Mouse (Mus musculus): Measurements from ENCODE around the gene Taf1a.

Gene Taf1a

GRCm38 (mm10) chr1:183414081-183414727, 25.4 kb downstream of the Taf1a start:
- DNase-seq (ENCODE audit: extremely low read depth, low read depth), result no peak

GRCm38 (mm10) chr1:183417873-183418272, 29.1 kb downstream of the Taf1a start, which contains the start of gene Hhipl2:
Gene Hhipl2, plus strand, starts transcription at chr1:183418215.
- DNase-seq (ENCODE audit: extremely low read depth, low read depth), result no peak

DNA sequence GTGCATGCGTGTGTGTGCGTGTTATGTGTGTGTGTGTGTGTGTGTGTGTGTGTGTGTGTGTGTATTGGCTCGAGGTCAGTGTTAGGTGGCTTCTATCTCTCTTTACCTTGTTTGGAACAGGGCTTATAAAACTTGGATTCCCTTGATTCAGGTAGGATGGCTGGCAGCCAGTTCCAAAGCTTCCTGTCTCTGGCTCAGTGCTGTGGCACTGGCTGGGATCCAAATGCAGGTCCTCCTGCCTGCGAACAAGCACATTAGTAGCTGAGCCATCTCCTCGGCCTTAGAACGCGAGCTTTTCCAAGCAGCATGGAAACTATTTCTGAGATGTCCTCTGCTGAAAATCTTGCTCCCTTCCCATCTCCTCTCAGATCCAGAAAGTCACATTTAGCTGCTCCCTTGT, 31.0 kb downstream of the Taf1a start:
- DNase-seq (ENCODE audit: extremely low read depth, low read depth), result no peak

- DNase-seq (ENCODE audit: extremely low read depth, low read depth), result no peak
These were observed 31.5 kb downstream of the Taf1a start for GRCm38 (mm10) chr1:183420296-183420695.

DNA sequence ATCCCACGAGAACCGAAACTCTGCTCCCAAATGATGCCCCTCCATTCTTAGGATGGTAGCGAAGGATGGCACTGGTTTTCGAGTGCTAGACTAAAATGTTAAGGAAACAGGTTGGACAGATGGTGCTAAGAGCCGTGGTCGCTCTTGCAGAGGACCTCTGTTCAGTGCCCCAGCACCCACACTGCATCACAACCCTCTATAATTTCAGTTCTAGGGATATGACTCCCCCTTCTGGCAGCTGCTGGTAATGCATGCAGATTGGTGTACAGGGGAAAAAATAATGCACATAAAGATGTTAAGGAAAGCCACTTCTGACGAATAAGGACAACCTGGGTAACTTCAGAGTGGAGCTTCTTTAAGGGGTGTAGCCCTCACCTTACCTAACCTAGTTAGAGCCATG, 35.3 kb downstream of the Taf1a start:
- DNase-seq (ENCODE audit: extremely low read depth, low read depth), result no peak

GRCm38 (mm10) chr1:183434918-183435317, 46.1 kb downstream of the Taf1a start:
- DNase-seq (ENCODE audit: extremely low read depth, low read depth), result no peak

GRCm38 (mm10) chr1:183439036-183439435, 50.3 kb downstream of the Taf1a start:
- DNase-seq (ENCODE audit: extremely low read depth, low read depth), result peak; percentile 27

GRCm38 (mm10) chr1:183442015-183442774, 53.4 kb downstream of the Taf1a start:
- peak; percentile 62 for DNase-seq (ENCODE audit: extremely low read depth, low read depth)

- no peak for DNase-seq (ENCODE audit: extremely low read depth, low read depth)
These were observed 64.3 kb downstream of the Taf1a start for GRCm38 (mm10) chr1:183453066-183453465.
